In genomic region chr17:12199933-12200332, GRCm38 (mm10) we compare ENCODE assay signal across 22 mouse cellular contexts.
DNase-seq lines count a peak whose midpoint lies in the region; ATAC-seq and TF ChIP-seq lines count a peak whose summit lies in the region.
"Had no signal": no experiment of that assay in that cellular context is flagged by ENCODE, and none has a peak within 500 bp of the region (broad histone marks: within the 10 kb centered on the region; RNA-seq: fewer than 3 reads in every experiment).

No protein-coding gene starts in this region.

- no peak for ATAC-seq in hindbrain, postnatal 0 days
- ATAC-seq in midbrain, postnatal 0 days (ENCODE audit: low FRiP score), result no peak
- ATAC-seq in midbrain, embryonic 16.5 days, result no peak
- no peak for ATAC-seq in embryonic facial prominence, embryonic 15.5 days (ENCODE audit: insufficient number of reproducible peaks, low FRiP score, low TSS enrichment, low read depth)

- H3K9ac ChIP-seq in hindbrain, postnatal 0 days (replicated peaks; ENCODE audit: low read length), result no peak overlapping the region
- no peak overlapping the region for H3K9ac ChIP-seq in midbrain, postnatal 0 days (replicated peaks; ENCODE audit: low read length, poor library complexity, severe bottlenecking)
- no peak overlapping the region for H3K9ac ChIP-seq in midbrain, embryonic 16.5 days (ENCODE audit: low read depth, low read length)
- H3K9ac ChIP-seq in embryonic facial prominence, embryonic 15.5 days, result no peak overlapping the region
- H3K9ac ChIP-seq: heart, embryonic 15.5 days; hindbrain, embryonic 14.5 days; midbrain, embryonic 12.5 days had no signal

- peaks cover 5% of the 10 kb centered on the region; the same call in 1 of the 2 replicates for H3K36me3 ChIP-seq in hindbrain, postnatal 0 days (ENCODE audit: insufficient read depth, low read length)
- peaks cover 50% of the 10 kb centered on the region for H3K36me3 ChIP-seq in hindbrain, embryonic 10.5 days
- no peaks in the 10 kb centered on the region; the same call in 1 of the 2 replicates for H3K36me3 ChIP-seq in midbrain, postnatal 0 days (ENCODE audit: insufficient read depth, low read length)
- 0 out of 2 replicates have a peak, but pooled peaks cover 4% of the 10 kb centered on the region for H3K36me3 ChIP-seq in midbrain, embryonic 16.5 days (ENCODE audit: control insufficient read depth, insufficient read depth, low read length)
- H3K36me3 ChIP-seq in embryonic facial prominence, embryonic 15.5 days, result 0 out of 2 replicates have a peak, but pooled peaks cover 4% of the 10 kb centered on the region
- H3K36me3 ChIP-seq: heart, embryonic 15.5 days had no signal

- no peaks in the 10 kb centered on the region for H3K27me3 ChIP-seq in hindbrain, postnatal 0 days (ENCODE audit: insufficient read depth, low read length)
- H3K27me3 ChIP-seq in hindbrain, embryonic 10.5 days (ENCODE audit: insufficient read depth, poor library complexity, severe bottlenecking), result no peaks in the 10 kb centered on the region
- H3K27me3 ChIP-seq in midbrain, postnatal 0 days (ENCODE audit: insufficient read depth, low read length), result no peaks in the 10 kb centered on the region
- no peaks in the 10 kb centered on the region for H3K27me3 ChIP-seq in midbrain, embryonic 16.5 days (ENCODE audit: control insufficient read depth, insufficient read depth, low read depth, low read length)
- no peaks in the 10 kb centered on the region for H3K27me3 ChIP-seq in embryonic facial prominence, embryonic 15.5 days
- H3K27me3 ChIP-seq: heart, embryonic 15.5 days; midbrain, embryonic 12.5 days had no signal

- no peak overlapping the region for H3K27ac ChIP-seq in hindbrain, postnatal 0 days
- H3K27ac ChIP-seq in hindbrain, embryonic 10.5 days, result no peak overlapping the region
- no peak overlapping the region for H3K27ac ChIP-seq in midbrain, postnatal 0 days (ENCODE audit: low read depth, low read length)
- no peak overlapping the region for H3K27ac ChIP-seq in midbrain, embryonic 16.5 days (ENCODE audit: low read length)
- H3K27ac ChIP-seq in embryonic facial prominence, embryonic 15.5 days (replicated peaks), result peak overlapping the region; percentile 48
- H3K27ac ChIP-seq: forebrain, embryonic 10.5 days; gastrocnemius, adult 2 months; heart, embryonic 15.5 days; hindbrain, embryonic 14.5 days; kidney, postnatal 0 days; left cerebral cortex, adult 2 months; midbrain, embryonic 12.5 days had no signal

- H3K9me3 ChIP-seq in hindbrain, postnatal 0 days (ENCODE audit: low read length), result no peaks in the 10 kb centered on the region
- no peaks in the 10 kb centered on the region for H3K9me3 ChIP-seq in hindbrain, embryonic 10.5 days
- H3K9me3 ChIP-seq in midbrain, postnatal 0 days (ENCODE audit: low read length), result no peaks in the 10 kb centered on the region
- H3K9me3 ChIP-seq in midbrain, embryonic 16.5 days (replicated peaks; ENCODE audit: control insufficient read depth, low read length, poor library complexity, severe bottlenecking), result no peaks in the 10 kb centered on the region
- no peaks in the 10 kb centered on the region for H3K9me3 ChIP-seq in embryonic facial prominence, embryonic 15.5 days (replicated peaks)
- H3K9me3 ChIP-seq: forebrain, embryonic 10.5 days; heart, embryonic 15.5 days; midbrain, embryonic 12.5 days had no signal

- H3K4me3 ChIP-seq in hindbrain, postnatal 0 days (ENCODE audit: low read length), result no peak overlapping the region
- H3K4me3 ChIP-seq in hindbrain, embryonic 10.5 days, result no peak overlapping the region
- H3K4me3 ChIP-seq in midbrain, postnatal 0 days (ENCODE audit: low read depth, low read length), result no peak overlapping the region
- H3K4me3 ChIP-seq in midbrain, embryonic 16.5 days (ENCODE audit: low read depth, low read length), result no peak overlapping the region
- H3K4me3 ChIP-seq in embryonic facial prominence, embryonic 15.5 days (replicated peaks), result no peak overlapping the region
- H3K4me3 ChIP-seq: forebrain, embryonic 10.5 days; gastrocnemius, adult 2 months; heart, embryonic 15.5 days; left cerebral cortex, adult 2 months; midbrain, embryonic 12.5 days had no signal

- peaks cover 17% of the 10 kb centered on the region for H3K4me1 ChIP-seq in hindbrain, postnatal 0 days (ENCODE audit: insufficient read depth, low read length)
- H3K4me1 ChIP-seq in hindbrain, embryonic 10.5 days (replicated peaks), result peaks cover 29% of the 10 kb centered on the region
- H3K4me1 ChIP-seq in midbrain, postnatal 0 days (ENCODE audit: insufficient read depth, low read length), result no peaks in the 10 kb centered on the region
- peaks cover 4% of the 10 kb centered on the region; the same call in 1 of the 2 replicates for H3K4me1 ChIP-seq in midbrain, embryonic 16.5 days (ENCODE audit: control insufficient read depth, insufficient read depth, low read length)
- H3K4me1 ChIP-seq in embryonic facial prominence, embryonic 15.5 days, result peaks cover 51% of the 10 kb centered on the region

- intact Hi-C loops in left cerebral cortex, postnatal 25 days (cut with DNase I), result no loop called here

- DNase-seq in hindbrain, postnatal 0 days (ENCODE audit: low spot score), result peak; percentile 62
- DNase-seq in hindbrain, embryonic 10.5 days (ENCODE audit: low spot score), result no peak
- DNase-seq in midbrain, postnatal 0 days (ENCODE audit: low spot score), result peak; percentile 57
- DNase-seq in left cerebral cortex, postnatal 25 days (ENCODE audit: low spot score in 2 of 2), result no peak
- DNase-seq in thymus, postnatal 25 days, result no peak
- DNase-seq: adrenal gland, postnatal 25 days; B cell, adult 2 months; cerebellum, adult 9-10 months; gastrocnemius, adult 2 months; heart, postnatal 36 days; kidney, adult 2 months; lung, adult 18-20 months; right cerebral cortex, postnatal 14 days; spleen, adult 18-20 months had no signal

- 42% methylated on average over 4 of the region's 4 CpGs for WGBS in hindbrain, postnatal 0 days
- 86% methylated on average over 4 of the region's 4 CpGs for WGBS in hindbrain, embryonic 10.5 days
- WGBS in midbrain, postnatal 0 days, result 63% methylated on average over 4 of the region's 4 CpGs
- 73% methylated on average over 4 of the region's 4 CpGs for WGBS in midbrain, embryonic 16.5 days
- WGBS in embryonic facial prominence, embryonic 15.5 days, result 28% methylated on average over 4 of the region's 4 CpGs

- no peak overlapping the region for H3K4me2 ChIP-seq in hindbrain, postnatal 0 days (ENCODE audit: low read depth, low read length)
- no peak overlapping the region for H3K4me2 ChIP-seq in midbrain, postnatal 0 days (ENCODE audit: low read depth, low read length, poor library complexity, severe bottlenecking)
- H3K4me2 ChIP-seq in midbrain, embryonic 16.5 days (ENCODE audit: low read length), result no peak overlapping the region
- no peak overlapping the region for H3K4me2 ChIP-seq in embryonic facial prominence, embryonic 15.5 days (replicated peaks)
- H3K4me2 ChIP-seq: heart, embryonic 15.5 days; hindbrain, embryonic 14.5 days; midbrain, embryonic 12.5 days had no signal

- TF ChIP-seq CTCF in hindbrain, postnatal 0 days (IDR thresholded peaks at IDR 0.05; ENCODE audit: low read depth), result no peak
- TF ChIP-seq CTCF in midbrain, postnatal 0 days (IDR thresholded peaks at IDR 0.05), result no peak

Comparison
In these comparisons a context has a peak if more than half of its experiments do, and no peak if none do; other contexts are left out.
1. DNase-seq: peak in hindbrain, postnatal 0 days (single experiment) and midbrain, postnatal 0 days (single experiment); none in hindbrain, embryonic 10.5 days (single experiment), left cerebral cortex, postnatal 25 days (0 of 2) and thymus, postnatal 25 days (single experiment).